Mouse (Mus musculus): ENCODE measurements around the gene Hdac9.

Hdac9 gene

GRCm38 (mm10) chr12:34347529-34347928 is 569.4 kb downstream of the Hdac9 start:
- no peak for DNase-seq (ENCODE audit: low read depth, low spot score)

- no peak for DNase-seq (ENCODE audit: low read depth, low spot score)
Observed at GRCm38 (mm10) chr12:34342761-34343160, 574.1 kb downstream of the Hdac9 start.

DNA sequence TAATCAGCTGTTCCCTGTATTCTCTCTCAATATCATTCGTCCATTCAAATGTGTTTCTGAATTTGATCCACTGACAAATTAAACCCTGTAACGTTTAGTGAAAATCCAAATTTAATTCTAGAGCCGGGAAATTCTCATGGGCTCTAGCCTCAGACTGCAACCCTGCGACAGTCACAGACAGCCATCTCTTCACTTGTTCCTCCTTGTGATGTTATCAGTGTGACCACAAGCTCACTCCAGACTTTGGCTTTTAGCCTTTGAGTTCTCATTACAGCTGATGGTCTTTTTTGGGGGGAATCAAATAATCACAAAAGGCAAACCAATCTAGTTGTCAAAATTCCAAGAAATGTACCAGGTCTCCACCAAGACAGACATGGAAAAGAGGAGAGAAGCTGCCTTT is 578.0 kb downstream of the Hdac9 start:
- no peak for DNase-seq (ENCODE audit: low read depth, low spot score)

DNA sequence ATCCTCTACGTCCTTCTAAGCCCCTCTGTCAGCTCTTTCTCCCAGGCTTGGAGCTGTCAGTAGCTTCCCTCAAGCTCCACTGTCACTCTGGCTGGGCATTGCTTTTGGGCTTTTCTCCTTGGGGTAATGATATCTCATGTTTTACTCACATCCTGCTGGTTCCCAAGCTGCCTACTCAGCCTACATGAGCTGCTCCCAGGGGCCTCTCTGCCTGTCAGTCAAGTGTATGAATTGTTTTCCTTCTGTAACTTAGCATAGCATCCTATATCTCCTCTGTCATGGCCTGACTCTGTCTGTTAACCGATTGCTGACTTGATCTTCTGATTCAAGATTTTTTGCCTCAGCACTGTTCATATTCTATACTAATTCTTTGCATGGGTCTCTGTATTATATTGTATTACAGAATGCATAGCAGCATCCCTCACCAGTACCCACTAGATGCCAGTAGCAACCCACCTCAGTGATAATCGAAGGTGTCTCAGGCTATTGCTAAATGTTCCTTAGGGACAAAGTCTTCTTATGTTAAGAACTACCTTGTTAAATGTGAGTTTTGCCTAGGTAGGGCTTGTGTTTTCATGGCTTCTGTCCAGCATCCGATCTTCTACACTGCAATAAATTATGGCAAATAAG is 582.3 kb downstream of the Hdac9 start:
- DNase-seq (ENCODE audit: low read depth, low spot score): no peak

GRCm38 (mm10) chr12:34332884-34333283 is 584.0 kb downstream of the Hdac9 start:
- DNase-seq (ENCODE audit: low read depth, low spot score): no peak

DNA sequence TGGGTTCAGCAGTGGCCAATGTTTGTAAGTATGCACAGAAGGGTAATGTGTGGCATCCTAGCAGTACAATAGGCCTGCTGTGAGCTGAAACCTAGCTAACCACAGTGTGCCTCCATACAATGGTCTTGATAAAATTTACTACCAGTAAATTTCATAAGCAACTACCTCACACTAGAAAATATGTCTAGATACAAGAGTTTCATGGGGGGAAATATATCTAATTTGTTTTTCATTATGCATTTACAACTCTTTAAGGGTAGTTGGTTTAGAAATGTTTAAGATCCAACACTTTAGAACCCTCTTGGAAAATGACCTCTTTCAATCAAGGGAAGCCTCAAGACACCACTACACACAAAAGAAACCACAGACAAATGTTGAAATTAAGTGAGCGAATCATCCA is 589.8 kb downstream of the Hdac9 start:
- no peak for DNase-seq (ENCODE audit: low read depth, low spot score)

DNA sequence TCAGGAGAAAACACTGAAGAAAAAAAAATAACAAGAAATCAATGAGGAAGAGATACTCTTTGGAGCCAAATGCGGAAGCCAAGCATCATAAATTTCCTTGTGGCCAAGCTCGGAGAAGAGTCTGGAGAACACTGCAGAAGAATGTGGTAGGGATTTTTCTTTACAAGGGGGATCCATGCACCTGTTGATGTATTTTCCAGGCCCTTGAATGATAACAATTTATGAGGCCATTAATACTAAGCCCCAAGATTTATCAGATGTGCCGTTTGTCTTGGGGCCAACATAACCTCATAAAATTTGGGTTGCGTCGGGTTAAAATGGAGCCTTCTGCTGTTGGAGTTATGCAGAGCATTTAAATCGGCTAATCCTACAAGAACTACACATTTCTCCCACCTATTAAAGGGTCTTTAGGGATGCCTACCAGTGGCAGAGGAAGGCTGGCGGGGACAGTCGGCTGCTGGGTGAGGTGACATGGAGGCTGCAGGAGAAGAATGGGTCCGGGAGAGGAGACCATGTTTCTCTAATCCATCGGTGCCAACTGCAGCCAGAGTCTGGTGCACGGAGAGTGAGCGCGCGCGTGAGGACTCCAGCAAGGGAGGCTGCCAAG is 604.7 kb downstream of the Hdac9 start:
- no peak for DNase-seq (ENCODE audit: low read depth, low spot score)

- no peak for DNase-seq (ENCODE audit: low read depth, low spot score)
Observed at GRCm38 (mm10) chr12:34305453-34305852, 611.4 kb downstream of the Hdac9 start.

GRCm38 (mm10) chr12:34292346-34292745 is 624.5 kb downstream of the Hdac9 start:
- DNase-seq (ENCODE audit: low read depth, low spot score): no peak

- DNase-seq (ENCODE audit: low read depth, low spot score): no peak
Observed at GRCm38 (mm10) chr12:34287218-34287617, 629.7 kb downstream of the Hdac9 start.

GRCm38 (mm10) chr12:34284888-34285287 is 632.0 kb downstream of the Hdac9 start:
- DNase-seq (ENCODE audit: low read depth, low spot score): no peak

- DNase-seq (ENCODE audit: low read depth, low spot score): no peak
Observed at GRCm38 (mm10) chr12:34284396-34284795, 632.5 kb downstream of the Hdac9 start.

DNA sequence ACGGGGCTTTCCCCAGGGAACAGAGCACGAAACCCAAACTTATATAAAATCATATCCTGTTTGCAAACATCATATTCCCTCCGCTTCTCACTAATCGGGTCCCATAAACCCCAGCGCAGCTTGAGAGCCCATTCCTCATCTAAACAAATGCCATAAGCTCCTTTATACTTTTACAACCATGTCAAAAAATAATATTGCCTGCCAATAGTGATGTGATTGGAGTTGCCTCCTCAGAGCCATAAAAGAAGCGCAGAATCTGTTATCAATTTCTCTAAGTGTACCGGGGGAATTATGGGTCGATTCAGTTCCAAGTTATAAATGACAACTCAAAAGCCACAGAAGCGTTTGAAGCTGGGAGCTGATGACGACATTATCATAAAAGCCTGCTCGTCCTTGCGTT is 638.1 kb downstream of the Hdac9 start:
- no peak for DNase-seq (ENCODE audit: low read depth, low spot score)

DNA sequence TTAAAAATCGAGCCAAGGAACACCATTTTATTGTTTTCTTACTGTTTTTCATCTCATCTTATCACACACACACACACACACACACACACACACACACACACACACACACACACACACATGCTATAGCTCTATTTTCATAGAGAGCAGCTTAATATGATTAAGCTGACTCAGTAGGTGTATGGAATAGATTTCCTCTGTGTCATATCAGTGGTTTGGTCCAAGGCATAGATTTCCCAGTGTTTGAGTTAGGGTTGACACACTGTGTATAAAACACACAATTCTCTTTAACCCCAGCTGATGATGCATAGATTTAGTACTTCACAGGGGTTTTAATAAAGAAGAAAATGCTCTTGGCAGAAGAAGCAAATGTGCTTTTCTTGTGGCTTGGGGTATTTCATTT is 643.1 kb downstream of the Hdac9 start:
- no peak for DNase-seq (ENCODE audit: low read depth, low spot score)

DNA sequence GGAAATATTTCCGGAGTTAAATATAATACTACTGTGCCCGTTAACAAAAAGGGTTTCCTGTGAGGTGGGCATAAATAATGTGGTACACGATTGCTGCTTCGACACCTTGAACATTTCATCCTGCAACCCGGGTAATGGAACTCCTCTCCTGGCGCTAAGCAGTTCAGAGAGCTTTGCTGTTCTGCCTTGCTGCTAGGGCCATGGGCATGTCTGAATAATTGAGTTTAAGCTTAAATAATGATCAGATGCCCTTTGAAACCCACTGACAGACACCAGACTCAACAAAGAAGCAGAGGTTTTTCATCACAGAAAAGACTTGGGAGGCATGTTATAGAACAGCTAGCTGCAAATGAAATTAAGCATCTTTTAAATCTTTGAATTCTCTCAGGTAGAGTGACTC is 646.8 kb downstream of the Hdac9 start:
- no peak for DNase-seq (ENCODE audit: low read depth, low spot score)

DNA sequence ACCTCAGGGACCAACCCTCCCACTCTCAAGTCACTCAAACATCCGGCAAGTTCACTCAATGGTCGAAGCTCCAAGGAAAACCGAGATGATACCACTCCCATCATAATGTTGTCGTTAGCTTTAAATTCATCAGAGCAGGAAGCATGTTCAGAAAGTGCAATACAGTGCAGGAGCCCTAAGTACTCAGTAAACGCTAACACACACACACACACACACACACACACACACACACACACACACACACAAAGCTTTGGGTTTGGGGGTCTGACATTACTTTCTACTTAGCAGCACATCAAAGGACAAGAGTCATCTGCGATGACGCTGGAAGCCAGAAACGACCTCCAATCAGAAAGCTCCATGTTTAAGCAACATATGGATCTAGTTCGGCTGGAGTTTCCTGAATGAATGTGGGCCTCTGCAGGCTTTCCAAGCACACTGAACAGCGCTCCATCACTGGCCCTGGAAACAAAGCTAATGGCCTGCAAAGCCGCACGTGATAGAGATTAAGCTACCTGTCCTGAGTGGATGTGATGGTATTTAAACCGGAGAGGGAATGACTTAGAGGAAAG is 647.3 kb downstream of the Hdac9 start:
- no peak for DNase-seq (ENCODE audit: low read depth, low spot score)

DNA sequence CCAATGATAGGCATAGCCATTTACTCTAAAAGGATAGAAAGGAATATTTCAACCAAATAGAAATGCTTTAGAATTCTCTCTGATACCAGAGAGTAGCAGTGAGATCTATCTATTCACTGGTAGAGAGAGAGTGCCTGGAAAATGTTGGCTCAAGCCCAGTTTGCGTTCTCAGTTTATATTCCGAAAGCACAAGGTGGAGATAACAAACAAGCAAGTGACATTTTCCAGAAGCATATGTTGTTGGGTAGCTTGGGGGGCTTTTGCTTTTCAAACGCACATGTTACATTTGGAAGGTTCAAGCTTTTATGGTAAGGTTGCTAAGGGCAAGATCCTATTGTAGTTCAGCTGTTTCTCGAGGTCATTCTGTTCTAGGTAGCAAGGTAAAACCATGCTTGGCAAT is 657.2 kb downstream of the Hdac9 start:
- no peak for DNase-seq (ENCODE audit: low read depth, low spot score)

DNA sequence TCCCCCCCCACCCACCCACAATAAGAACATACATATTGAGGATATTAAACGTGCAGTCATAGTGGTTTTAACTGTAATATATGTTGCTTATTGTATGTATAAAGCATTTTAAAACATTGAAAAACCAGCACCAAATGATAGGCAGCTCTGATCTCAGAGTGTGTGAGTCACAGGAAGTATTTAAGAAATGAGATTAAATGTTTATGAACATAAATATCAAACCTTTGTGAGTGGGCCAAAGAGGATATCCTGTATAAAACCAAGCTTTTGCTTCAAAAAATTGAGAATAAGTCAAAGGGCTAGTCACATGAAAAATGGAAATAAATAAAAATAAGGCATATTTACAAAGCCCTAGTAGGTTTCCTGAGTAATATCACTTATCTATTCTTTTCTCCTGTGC is 667.7 kb downstream of the Hdac9 start:
- DNase-seq (ENCODE audit: low read depth, low spot score): no peak

DNA sequence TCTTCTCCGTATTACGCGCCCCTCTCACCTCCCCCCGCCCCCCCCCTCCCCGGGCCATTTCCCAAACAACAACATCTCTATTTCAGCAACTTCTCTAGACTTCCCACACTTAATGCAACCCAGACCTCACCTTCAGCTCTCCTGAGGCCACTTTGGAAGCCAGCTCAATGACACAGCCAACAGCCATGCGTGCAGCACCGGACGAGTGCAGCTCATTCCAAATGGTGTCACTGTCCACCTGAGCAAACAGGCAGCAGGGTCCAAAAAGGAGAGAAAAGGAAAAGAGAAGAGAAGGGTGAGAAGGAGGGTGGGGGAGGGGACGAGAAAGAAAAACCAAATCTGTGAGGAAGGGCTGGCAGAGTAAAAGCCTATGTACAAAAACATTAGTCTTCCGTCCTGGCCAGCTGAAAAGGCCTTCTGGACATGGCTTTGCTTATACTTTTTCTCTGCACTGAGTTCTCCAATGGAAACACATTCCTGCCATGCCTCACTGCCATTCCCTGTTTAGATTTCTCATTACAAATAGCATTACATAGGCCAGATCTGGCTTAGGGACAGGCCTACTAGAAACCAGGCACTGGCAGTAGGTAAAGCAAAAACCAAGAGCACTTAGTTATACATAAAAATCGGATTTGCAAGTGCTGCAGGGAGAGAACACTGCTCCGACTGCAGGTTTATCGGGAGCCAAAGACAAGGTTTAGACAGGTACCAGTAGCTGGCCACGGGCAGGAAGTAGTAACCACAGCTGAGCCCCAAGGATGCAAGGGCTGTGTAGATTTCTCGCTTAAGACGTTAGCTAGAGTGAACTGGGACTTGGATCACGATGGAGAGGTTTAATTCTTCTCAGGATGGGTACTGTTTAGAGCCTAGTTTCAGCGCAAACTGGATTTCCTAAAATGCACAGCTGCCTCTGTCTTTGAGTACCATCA is 668.4 kb downstream of the Hdac9 start:
- no peak for DNase-seq (ENCODE audit: low read depth, low spot score)

DNA sequence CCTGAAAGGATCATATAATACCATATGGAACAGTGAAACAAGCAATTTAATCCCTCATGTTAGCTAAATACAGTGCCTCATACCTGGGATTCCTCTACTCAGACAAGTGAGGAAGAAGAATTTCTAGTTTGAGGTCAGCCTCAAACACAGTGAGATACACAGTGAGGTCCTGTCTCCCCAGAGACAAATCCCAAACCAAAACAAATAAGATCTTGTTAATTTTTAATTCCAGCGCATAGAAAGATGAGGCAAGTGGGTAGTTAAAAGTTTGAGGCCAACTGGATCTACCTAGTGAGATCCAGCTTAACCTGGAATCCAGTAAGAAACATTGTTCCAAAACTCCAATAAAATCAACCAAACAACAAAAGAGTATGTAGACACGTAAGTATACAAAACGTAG is 678.1 kb downstream of the Hdac9 start:
- DNase-seq (ENCODE audit: low read depth, low spot score): no peak

GRCm38 (mm10) chr12:34231621-34232150 is 685.2 kb downstream of the Hdac9 start:
- no peak for DNase-seq (ENCODE audit: low read depth, low spot score)

DNA sequence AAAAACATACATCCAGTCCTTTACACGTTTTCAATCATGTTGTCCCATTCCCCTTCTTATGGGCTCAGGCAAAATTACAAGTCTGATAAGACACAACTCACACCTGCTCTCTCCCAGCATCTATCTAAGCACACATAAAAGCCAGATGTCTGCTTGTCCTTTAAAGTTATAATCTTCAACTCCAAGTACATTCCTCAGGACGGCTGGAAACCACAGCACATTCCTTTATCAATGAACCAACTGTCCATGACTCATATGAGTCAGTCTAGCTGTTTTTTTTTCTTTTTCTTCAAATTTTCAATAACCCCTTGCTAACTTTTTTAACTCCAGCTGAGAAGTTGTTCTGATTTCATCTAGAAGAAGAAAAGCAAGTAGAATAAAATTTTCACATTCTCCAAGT is 692.4 kb downstream of the Hdac9 start:
- no peak for DNase-seq (ENCODE audit: low read depth, low spot score)
